Mouse (Mus musculus) forebrain, embryonic 15.5 days (tissue): ENCODE measurements around the gene Mpc2. TPM values are rescaled to one million over a fixed set of nuclear protein-coding genes. Genes with fewer than 3 reads are reported as not detected.

ENCODE experiments used
- ATAC-seq: fragments of 200-750 bp; cut with Nextera tagmentation; replicated peaks from 2 replicates; pipeline ENCODE4 v1.8.0; 2017; ENCODE audit warnings: mild to moderate bottlenecking, moderate TSS enrichment, moderate library complexity
- H3K27ac ChIP-seq: fragments of 300-500 bp; sonication (generic); replicated peaks from 2 replicates; pipeline ENCODE4 v1.5.1; 2015; ENCODE audit warnings: mild to moderate bottlenecking, inconsistent platforms
- H3K27me3 ChIP-seq: fragments of 300-500 bp; sonication (generic); 2 replicates; pipeline ENCODE4 v1.6.1; 2015; ENCODE audit warnings: inconsistent platforms
- H3K36me3 ChIP-seq: fragments of 300-500 bp; sonication (generic); 2 replicates; pipeline ENCODE4 v1.6.1; 2015; ENCODE audit warnings: mild to moderate bottlenecking, inconsistent platforms
- H3K4me1 ChIP-seq: fragments of 300-500 bp; sonication (generic); 2 replicates; pipeline ENCODE4 v1.6.1; 2015; ENCODE audit warnings: inconsistent platforms
- H3K4me2 ChIP-seq: fragments of 300-500 bp; sonication (generic); replicated peaks from 2 replicates; pipeline ENCODE4 v1.6.1; 2015; ENCODE audit warnings: mild to moderate bottlenecking, inconsistent platforms
- H3K4me3 ChIP-seq: fragments of 300-500 bp; sonication (generic); 2 replicates; pipeline ENCODE4 v1.5.1; 2015; ENCODE audit warnings: mild to moderate bottlenecking, inconsistent platforms
- H3K9ac ChIP-seq: fragments of 300-500 bp; sonication (generic); replicated peaks from 2 replicates; pipeline ENCODE4 v1.6.1; 2015; ENCODE audit warnings: mild to moderate bottlenecking, inconsistent platforms
- H3K9me3 ChIP-seq: fragments of 300-500 bp; sonication (generic); 2 replicates; pipeline ENCODE4 v1.6.1; 2016; ENCODE audit warnings: inconsistent platforms
- WGBS: fragments of 180-500 bp; shearing (Covaris S2); methylation state at CpG from one replicate; pipeline ENCODE4 v1.1.7; 2015; ENCODE audit warnings: mixed read lengths; 5-methylcytosine and 5-hydroxymethylcytosine counted together
- polyA plus RNA-seq: library from polyadenylated mRNA; unstranded; fragments of >200 nt; fragmentation: Nextera tagmentation; extraction: Ambion mirVana; gene quantifications from 2 replicates; pipeline ENCODE4 v1.2.1, GENCODE M21; 2015

Mpc2 gene
- polyA plus RNA-seq, 1 experiment from 2014 or later = 182 TPM

DNA sequence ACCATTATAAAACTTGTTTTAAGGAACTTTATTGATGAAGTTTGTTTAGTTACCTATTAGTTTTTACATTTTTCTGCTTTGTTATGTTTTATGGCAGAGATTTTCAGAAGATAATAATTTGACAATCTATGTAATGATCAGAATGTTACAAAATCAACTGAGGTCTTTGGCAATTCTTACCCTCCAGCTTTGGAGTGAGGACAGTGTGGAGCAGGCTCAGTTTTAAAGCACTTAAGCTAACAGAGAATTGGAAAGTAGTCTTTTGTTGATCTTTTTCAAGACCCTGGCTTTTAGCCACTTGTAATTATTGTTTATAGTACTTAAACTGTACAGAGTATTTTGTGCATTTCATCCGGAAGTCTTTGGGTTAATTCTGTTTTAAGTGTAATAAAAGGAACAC is 2.4 kb downstream of the Mpc2 start:
- H3K4me1 ChIP-seq = peaks cover 15% of the 10 kb centered on the region
- WGBS = 74% methylated on average over 1 of the region's 1 CpGs
- ATAC-seq = no peak
- no peak overlapping the region for H3K9ac ChIP-seq
- H3K9me3 ChIP-seq = no peaks in the 10 kb centered on the region
- H3K4me2 ChIP-seq = no peak overlapping the region
- H3K4me3 ChIP-seq = no peak overlapping the region
- H3K27ac ChIP-seq = no peak overlapping the region
- no peaks in the 10 kb centered on the region for H3K27me3 ChIP-seq
- no peaks in the 10 kb centered on the region for H3K36me3 ChIP-seq

DNA sequence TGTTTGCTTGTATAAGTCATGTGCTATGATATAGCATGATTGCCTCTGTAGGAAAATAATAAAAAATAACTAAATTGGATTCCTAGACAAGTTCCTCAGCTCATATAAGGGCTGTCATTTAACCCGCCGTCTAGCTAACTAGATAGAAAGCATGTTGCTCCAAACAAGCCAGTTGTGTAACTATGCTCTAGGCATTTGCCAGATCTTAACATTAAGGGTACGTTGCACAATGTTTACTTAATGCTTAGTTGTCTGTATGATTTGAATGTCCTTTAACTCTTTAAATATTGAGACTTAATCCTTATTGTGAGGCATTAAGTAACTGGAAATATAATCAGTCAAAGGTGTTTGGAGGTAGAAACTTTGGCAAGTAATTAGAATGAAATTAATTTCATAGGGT is 4.1 kb downstream of the Mpc2 start:
- H3K4me2 ChIP-seq = no peak overlapping the region
- peaks cover 7% of the 10 kb centered on the region for H3K4me1 ChIP-seq
- no peaks in the 10 kb centered on the region for H3K36me3 ChIP-seq
- no peak overlapping the region for H3K4me3 ChIP-seq
- ATAC-seq = no peak
- H3K27me3 ChIP-seq = no peaks in the 10 kb centered on the region
- no peak overlapping the region for H3K9ac ChIP-seq
- WGBS = 92% methylated on average over 3 of the region's 3 CpGs
- no peak overlapping the region for H3K27ac ChIP-seq
- no peaks in the 10 kb centered on the region for H3K9me3 ChIP-seq

DNA sequence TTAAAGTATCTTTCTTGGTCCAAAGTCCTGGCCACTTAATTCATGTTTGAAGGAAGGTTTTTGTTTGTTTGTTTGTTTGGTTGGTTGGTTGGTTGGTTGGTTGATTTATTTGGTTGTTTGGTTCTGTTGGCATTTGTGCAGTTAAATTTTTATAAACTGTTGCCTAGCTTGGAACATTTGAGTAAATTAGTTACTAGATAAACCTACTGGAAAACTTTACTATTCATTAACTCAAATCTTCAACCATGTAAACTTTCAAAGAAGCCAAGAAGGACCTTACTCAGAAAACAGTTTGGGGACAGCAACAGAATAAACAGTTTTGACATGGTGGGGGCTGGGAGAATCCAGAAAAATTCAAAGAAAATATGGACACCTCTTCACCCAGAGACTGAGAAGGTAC is 8.5 kb downstream of the Mpc2 start:
- no peaks in the 10 kb centered on the region for H3K27me3 ChIP-seq
- H3K4me3 ChIP-seq = no peak overlapping the region
- no peaks in the 10 kb centered on the region for H3K36me3 ChIP-seq
- H3K4me1 ChIP-seq = no peaks in the 10 kb centered on the region
- H3K9me3 ChIP-seq = no peaks in the 10 kb centered on the region
- no peak overlapping the region for H3K4me2 ChIP-seq
- H3K9ac ChIP-seq = no peak overlapping the region
- no peak overlapping the region for H3K27ac ChIP-seq
- no peak for ATAC-seq

DNA sequence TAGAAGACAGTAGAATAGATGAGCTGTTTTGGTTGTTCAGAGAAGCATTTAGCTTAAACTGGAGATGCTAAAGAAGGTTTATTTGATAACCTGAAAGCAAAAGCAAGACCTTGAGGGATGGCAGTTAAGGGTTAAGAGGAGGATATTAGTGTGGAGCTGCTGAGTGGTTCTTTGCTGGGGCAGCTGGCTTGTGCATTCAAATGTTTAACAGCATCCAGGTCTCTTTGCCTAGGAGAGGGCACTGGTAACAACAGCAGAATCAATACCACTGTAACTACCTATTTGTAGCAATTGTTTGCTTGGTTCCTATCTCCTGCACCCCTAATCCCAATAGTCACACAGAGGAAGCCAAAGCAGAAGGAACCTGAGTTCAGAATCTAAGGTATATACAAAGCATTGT is 9.3 kb downstream of the Mpc2 start:
- Histone ChIP-seq H3K27me3 (no peaks in the 10 kb centered on the region), H3K4me3 (no peak overlapping the region), H3K4me1 (no peaks in the 10 kb centered on the region), H3K27ac (no peak overlapping the region), H3K9ac (no peak overlapping the region), H3K36me3 (no peaks in the 10 kb centered on the region), H3K9me3 (no peaks in the 10 kb centered on the region), H3K4me2 (no peak overlapping the region)
- no peak for ATAC-seq

DNA sequence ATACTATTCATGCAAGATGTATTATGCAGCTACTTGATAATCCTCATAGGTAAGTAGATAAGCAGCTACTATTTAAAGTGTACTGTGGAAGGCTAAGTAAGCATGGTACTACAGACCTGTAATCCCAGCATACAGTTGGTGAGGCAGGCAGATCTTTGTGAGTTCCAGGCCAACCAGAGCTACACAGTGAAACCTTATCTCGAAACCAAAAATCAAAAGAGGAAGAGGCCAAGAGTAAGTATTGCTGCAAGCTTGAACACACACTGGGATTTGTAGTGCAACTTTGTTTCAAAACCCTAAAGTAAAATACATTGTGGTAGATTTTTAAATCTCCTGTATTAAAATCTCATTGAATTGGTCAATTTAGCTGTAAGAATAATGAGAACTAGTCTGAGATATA is 11.1 kb downstream of the Mpc2 start:
- no peak for ATAC-seq

DNA sequence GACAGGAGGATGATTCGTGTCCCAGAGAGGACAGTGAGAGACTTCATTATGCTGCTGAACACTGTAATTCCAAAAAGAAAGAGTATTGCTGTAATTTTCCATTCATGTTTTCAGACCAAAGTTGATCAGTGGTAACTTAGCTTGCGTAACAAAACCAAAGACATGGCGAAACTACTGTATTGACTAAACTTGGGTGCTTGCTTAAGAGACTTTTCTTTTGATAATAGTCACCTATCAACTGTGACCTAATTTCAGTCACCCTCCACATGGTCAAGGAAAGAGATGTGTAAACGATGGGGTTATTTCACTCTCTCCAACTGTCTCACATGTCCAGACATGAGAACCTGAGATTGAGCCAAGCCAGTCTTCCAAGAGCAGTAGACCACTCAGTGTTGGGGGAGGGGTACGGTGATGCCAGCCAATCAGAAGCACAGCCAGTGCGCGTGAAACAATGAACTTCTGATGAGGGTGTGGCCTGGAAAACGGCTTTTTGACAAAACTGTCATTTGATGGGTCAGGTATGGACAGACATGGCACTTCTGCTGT is 24.3 kb downstream of the Mpc2 start, which contains the start of gene Adcy10:
Gene Adcy10, plus strand, starts transcription at position 496 of the 546 bp plus-strand sequence.
- no peak for ATAC-seq
- Histone ChIP-seq H3K9ac (no peak within 1 kb of the TSS), H3K4me3 (no peak within 1 kb of the TSS), H3K4me2 (no peak within 1 kb of the TSS), H3K9me3 (no peaks in the 10 kb centered on the region), H3K27me3 (no peaks in the 10 kb centered on the region), H3K4me1 (no peaks in the 10 kb centered on the region), H3K27ac (no peak within 1 kb of the TSS), H3K36me3 (peaks cover 20% of the 10 kb centered on the region; the same call in 1 of the 2 replicates)
- WGBS = 95% methylated on average over 8 of the region's 8 CpGs

More for the DNA sequence above, 11.1 kb downstream of the Mpc2 start:
- H3K36me3 ChIP-seq = no peaks in the 10 kb centered on the region
- H3K4me3 ChIP-seq = no peak overlapping the region
- no peaks in the 10 kb centered on the region for H3K27me3 ChIP-seq
- no peak overlapping the region for H3K9ac ChIP-seq
- no peaks in the 10 kb centered on the region for H3K9me3 ChIP-seq
- WGBS = 79% methylated on average over 1 of the region's 1 CpGs
- H3K4me2 ChIP-seq = no peak overlapping the region
- H3K27ac ChIP-seq = no peak overlapping the region
- no peaks in the 10 kb centered on the region for H3K4me1 ChIP-seq

DNA sequence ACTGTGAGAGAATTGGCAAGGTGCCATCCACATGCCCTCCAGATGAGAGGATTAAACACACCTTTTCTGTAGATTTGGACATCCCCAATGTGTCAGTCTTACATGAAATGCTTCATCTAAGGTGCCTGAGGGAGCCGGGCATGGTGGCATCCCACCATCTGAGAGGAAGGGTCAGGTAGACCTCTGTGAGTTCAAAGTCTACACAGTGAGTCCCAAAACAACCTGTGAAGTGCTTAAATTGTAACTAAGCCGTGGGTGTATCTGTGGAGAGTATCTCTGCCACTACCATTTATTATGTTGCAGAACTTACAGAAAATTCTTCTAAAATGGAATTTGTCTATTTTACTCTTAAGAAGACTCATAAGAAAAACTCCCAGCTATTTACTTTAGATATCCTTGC is 25.7 kb downstream of the Mpc2 start:
- Histone ChIP-seq H3K4me2 (no peak overlapping the region), H3K27ac (no peak overlapping the region), H3K9me3 (no peaks in the 10 kb centered on the region), H3K4me1 (no peaks in the 10 kb centered on the region), H3K9ac (no peak overlapping the region), H3K36me3 (peaks cover 10% of the 10 kb centered on the region; the same call in 1 of the 2 replicates), H3K27me3 (no peaks in the 10 kb centered on the region), H3K4me3 (no peak overlapping the region)
- no peak for ATAC-seq
- WGBS = 84% methylated on average over 2 of the region's 2 CpGs

DNA sequence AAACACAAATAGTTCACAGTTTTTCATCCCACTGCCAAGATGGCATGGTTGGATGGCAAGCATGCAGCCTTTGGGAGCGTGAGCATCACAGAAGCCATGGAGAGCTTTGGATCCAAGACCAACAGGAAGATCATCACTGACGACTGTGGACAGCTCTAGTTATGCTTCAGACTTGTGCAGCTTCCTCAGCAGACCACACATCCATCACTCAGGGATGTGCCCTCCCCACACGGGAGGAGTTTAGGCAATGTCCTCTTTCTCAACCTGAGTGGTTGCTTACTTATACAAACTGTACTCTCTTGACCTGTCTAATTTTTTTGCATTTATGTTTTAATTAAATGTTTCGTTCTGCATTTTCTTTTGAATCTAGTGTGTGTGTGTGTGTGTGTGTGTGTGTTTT is 28.8 kb downstream of the Mpc2 start:
- no peak overlapping the region for H3K4me3 ChIP-seq
- H3K4me1 ChIP-seq = no peaks in the 10 kb centered on the region
- H3K4me2 ChIP-seq = no peak overlapping the region
- ATAC-seq = no peak
- 0 out of 2 replicates have a peak, but pooled peaks cover 5% of the 10 kb centered on the region for H3K36me3 ChIP-seq
- no peaks in the 10 kb centered on the region for H3K9me3 ChIP-seq
- H3K9ac ChIP-seq = no peak overlapping the region
- H3K27me3 ChIP-seq = no peaks in the 10 kb centered on the region
- whole genome bisulfite sequencing = 85% methylated on average over 4 of the region's 4 CpGs
- no peak overlapping the region for H3K27ac ChIP-seq

DNA sequence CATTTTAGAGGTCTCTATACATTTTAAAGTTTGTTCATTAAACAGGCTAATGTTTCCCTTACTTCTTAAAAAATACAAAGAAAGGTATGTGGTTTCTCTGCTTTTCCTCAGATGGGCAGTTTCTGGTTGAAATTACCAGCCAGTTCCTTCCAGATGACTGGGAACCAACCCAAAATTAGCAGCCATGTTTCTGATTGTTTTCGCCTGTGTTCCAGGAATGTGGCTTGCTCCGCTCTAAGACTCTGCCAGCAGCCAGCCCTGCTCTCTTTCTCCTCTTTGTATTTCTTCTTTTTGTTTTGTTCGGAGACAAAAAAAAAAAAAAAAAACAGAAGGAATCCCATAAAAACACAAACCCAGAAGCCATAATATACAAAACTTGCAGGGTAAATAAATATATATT is 38.4 kb downstream of the Mpc2 start:
- Histone ChIP-seq H3K9me3 (no peaks in the 10 kb centered on the region), H3K4me3 (no peak overlapping the region), H3K4me2 (no peak overlapping the region), H3K27me3 (no peaks in the 10 kb centered on the region), H3K27ac (no peak overlapping the region), H3K4me1 (no peaks in the 10 kb centered on the region), H3K9ac (no peak overlapping the region), H3K36me3 (no peaks in the 10 kb centered on the region)
- ATAC-seq = no peak
- 16% methylated on average over 3 of the region's 3 CpGs for WGBS

DNA sequence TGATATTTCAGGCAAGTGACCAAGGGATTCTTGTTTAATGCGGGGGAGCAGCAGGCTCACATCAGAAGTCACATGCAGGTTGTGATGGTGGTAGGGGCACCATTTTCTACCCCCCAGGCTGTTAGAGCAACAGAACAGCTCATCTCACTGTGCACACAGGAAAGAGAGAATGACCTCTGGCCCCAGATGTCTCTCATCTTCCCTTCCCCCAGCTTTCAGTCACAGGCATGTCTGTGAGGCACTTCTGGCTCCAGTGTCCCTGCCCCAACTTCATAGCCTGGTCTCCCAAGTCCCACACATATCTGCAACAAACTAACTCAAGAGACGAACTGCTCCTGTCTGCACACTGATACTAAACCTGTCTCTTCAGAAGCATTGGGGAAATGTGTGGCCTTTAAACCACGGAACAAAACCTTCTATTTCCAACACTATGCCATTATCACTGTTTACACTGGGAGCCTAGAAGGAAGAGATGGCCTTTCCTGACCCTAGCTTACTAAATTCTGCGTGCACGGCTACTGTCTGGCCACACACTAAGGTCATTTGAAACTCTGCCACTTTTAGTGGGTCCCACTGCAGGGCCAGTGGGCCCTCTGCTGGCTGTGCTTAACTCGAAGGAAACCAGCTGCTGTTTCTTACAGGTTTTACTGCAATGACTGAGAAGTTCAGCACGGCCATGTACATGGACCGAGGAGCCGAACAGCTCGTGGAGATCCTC is 43.0 kb downstream of the Mpc2 start:
- H3K27ac ChIP-seq = no peak overlapping the region
- 73% methylated on average over 10 of the region's 10 CpGs for WGBS
- H3K4me3 ChIP-seq = no peak overlapping the region
- no peaks in the 10 kb centered on the region for H3K4me1 ChIP-seq
- no peaks in the 10 kb centered on the region for H3K9me3 ChIP-seq
- H3K27me3 ChIP-seq = no peaks in the 10 kb centered on the region
- H3K4me2 ChIP-seq = no peak overlapping the region
- no peaks in the 10 kb centered on the region for H3K36me3 ChIP-seq
- ATAC-seq = no peak
- H3K9ac ChIP-seq = no peak overlapping the region

DNA sequence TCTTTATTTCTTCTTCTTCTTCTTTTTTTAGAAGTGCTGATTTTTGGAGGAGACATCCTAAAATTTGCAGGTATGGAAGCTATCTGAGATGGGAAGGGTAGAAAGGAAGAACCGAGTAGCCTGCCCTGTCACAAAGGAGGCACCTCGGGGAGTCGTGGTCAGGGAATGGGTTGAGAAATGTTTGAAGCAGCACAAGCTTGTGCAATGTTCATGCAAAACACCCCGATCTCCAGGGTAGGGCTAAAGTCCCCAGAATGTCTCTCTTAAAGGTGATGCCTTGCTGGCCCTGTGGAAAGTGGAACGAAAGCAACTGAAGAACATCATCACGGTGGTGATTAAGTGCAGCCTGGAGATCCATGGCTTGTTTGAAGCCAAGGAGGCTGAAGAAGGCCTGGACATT is 45.9 kb downstream of the Mpc2 start:
- Histone ChIP-seq H3K27ac (no peak overlapping the region), H3K27me3 (no peaks in the 10 kb centered on the region), H3K4me2 (no peak overlapping the region), H3K36me3 (no peaks in the 10 kb centered on the region), H3K9ac (no peak overlapping the region), H3K4me1 (no peaks in the 10 kb centered on the region), H3K4me3 (no peak overlapping the region), H3K9me3 (no peaks in the 10 kb centered on the region)
- 91% methylated on average over 6 of the region's 6 CpGs for WGBS
- ATAC-seq = no peak

DNA sequence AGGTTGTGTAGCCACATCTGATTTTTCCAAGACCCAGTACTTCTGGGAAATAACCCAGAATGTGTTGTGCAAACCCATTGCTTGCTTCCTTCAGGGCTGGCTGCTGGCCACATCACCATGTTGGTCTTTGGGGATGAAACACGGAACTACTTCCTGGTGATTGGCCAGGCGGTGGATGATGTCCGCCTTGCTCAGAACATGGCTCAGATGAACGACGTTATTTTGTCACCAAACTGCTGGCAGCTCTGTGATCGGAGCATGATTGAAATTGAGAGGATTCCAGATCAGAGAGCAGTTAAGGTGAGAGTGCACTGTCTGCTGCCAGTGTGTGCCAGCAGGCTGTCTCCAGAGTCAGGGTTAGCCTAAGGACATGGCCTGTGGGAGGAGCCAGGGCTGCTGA is 49.7 kb downstream of the Mpc2 start:
- no peak overlapping the region for H3K4me2 ChIP-seq
- H3K9me3 ChIP-seq = no peaks in the 10 kb centered on the region
- H3K27ac ChIP-seq = no peak overlapping the region
- H3K9ac ChIP-seq = no peak overlapping the region
- no peaks in the 10 kb centered on the region for H3K36me3 ChIP-seq
- no peaks in the 10 kb centered on the region for H3K4me1 ChIP-seq
- ATAC-seq = no peak
- H3K4me3 ChIP-seq = no peak overlapping the region
- 83% methylated on average over 6 of the region's 6 CpGs for WGBS
- no peaks in the 10 kb centered on the region for H3K27me3 ChIP-seq

DNA sequence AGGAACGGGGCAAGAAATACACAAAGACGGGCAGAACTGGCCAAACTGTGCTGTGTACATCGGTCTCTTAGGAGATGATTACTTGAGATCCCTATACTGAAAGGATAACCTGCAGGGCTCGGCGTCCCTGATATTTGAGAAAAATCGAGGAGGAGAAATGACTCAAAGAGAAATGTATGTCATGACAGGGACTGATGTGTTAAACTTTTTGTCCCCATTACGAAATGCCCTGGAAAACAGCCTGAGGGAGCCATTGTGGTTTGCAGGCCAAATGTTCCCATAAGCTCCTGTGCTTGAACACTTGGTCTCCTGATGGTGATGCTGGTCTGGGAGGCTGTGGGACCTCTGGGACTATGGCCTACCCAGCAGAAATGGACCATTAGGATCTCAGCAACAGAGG is 60.3 kb downstream of the Mpc2 start:
- no peaks in the 10 kb centered on the region for H3K9me3 ChIP-seq
- no peak overlapping the region for H3K4me3 ChIP-seq
- no peaks in the 10 kb centered on the region for H3K27me3 ChIP-seq
- 89% methylated on average over 7 of the region's 7 CpGs for WGBS
- H3K27ac ChIP-seq = no peak overlapping the region
- H3K4me2 ChIP-seq = no peak overlapping the region
- H3K36me3 ChIP-seq = no peaks in the 10 kb centered on the region
- no peak for ATAC-seq
- H3K9ac ChIP-seq = no peak overlapping the region
- H3K4me1 ChIP-seq = no peaks in the 10 kb centered on the region
